Mouse (Mus musculus) embryonic facial prominence, embryonic 10.5 days (tissue): ENCODE data around the gene 4931423N10Rik. TPM values are rescaled to one million over a fixed set of nuclear protein-coding genes. Genes with fewer than 3 reads are reported as not detected.
"Not testable (repeated sequence)": the region's sequence is repeated elsewhere in the genome, so short reads cannot be mapped to it uniquely, and the experiment has no call there.

Experiments
- DNase-seq: peaks from one replicate; pipeline ENCODE4 v3.0.0-alpha.2; 2017; ENCODE audit warnings: low spot score
- H3K27ac ChIP-seq: fragments of 300-500 bp; sonication (generic); replicated peaks from 2 replicates; pipeline ENCODE4 v1.5.1; 2016; ENCODE audit warnings: mild to moderate bottlenecking
- H3K27me3 ChIP-seq: fragments of 300-500 bp; sonication (generic); replicated peaks from 2 replicates; pipeline ENCODE4 v1.6.1; 2016; ENCODE audit warnings: low read depth, mild to moderate bottlenecking; ENCODE audit not compliant: poor library complexity, severe bottlenecking
- H3K36me3 ChIP-seq: fragments of 300-500 bp; sonication (generic); replicated peaks from 2 replicates; pipeline ENCODE4 v1.6.1; 2016; ENCODE audit warnings: mild to moderate bottlenecking, moderate library complexity
- H3K4me1 ChIP-seq: fragments of 300-500 bp; sonication (generic); 2 replicates; pipeline ENCODE4 v1.6.1; 2016
- H3K4me3 ChIP-seq: fragments of 300-500 bp; sonication (generic); 2 replicates; pipeline ENCODE4 v1.5.1; 2016; ENCODE audit warnings: mild to moderate bottlenecking, moderate library complexity
- H3K9me3 ChIP-seq: fragments of 300-500 bp; sonication (generic); 2 replicates; pipeline ENCODE4 v1.6.1; 2016; ENCODE audit warnings: mild to moderate bottlenecking
- WGBS: fragments of 180-500 bp; shearing (Covaris S2); methylation state at CpG from one replicate; pipeline ENCODE4 v1.1.7; 2016; 5-methylcytosine and 5-hydroxymethylcytosine counted together
- polyA plus RNA-seq: library from polyadenylated mRNA; unstranded; fragments of >200 nt; fragmentation: Nextera tagmentation; extraction: Ambion mirVana; gene quantifications from 2 replicates; pipeline ENCODE4 v1.2.1, GENCODE M21; 2016

The 4931423N10Rik gene
- polyA plus RNA-seq = not detected in 2 replicates

- Histone ChIP-seq H3K27ac (no peak within 1 kb of the TSS), H3K27me3 (no peaks in the 10 kb centered on the region), H3K4me1 (peaks cover 3% of the 10 kb centered on the region; the same call in 1 of the 2 replicates), H3K36me3 (0 out of 2 replicates have a peak, but pooled peaks cover under 1% of the 10 kb centered on the region), H3K9me3 (no peaks in the 10 kb centered on the region), H3K4me3 (no peak within 1 kb of the TSS)
- 81% methylated on average over 15 of the region's 15 CpGs for WGBS
- DNase-seq = no peak
These were observed at the start of gene 4931423N10Rik for GRCm38 (mm10) chr2:23207070-23207526. Gene 4931423N10Rik (plus strand): TSS chr2:23207476.

GRCm38 (mm10) chr2:23172305-23172704 lies 35.0 kb upstream of the 4931423N10Rik start:
- 89% methylated on average over 3 of the region's 3 CpGs for WGBS
- no peak for DNase-seq
- H3K27me3 ChIP-seq = no peaks in the 10 kb centered on the region
- H3K9me3 ChIP-seq = no peaks in the 10 kb centered on the region
- no peak overlapping the region for H3K27ac ChIP-seq
- H3K4me3 ChIP-seq = no peak overlapping the region
- no peaks in the 10 kb centered on the region for H3K4me1 ChIP-seq
- peaks cover 92% of the 10 kb centered on the region for H3K36me3 ChIP-seq

GRCm38 (mm10) chr2:23194366-23194765 lies 12.9 kb upstream of the 4931423N10Rik start:
- H3K36me3 ChIP-seq = peaks cover 97% of the 10 kb centered on the region
- no peaks in the 10 kb centered on the region for H3K4me1 ChIP-seq
- DNase-seq = no peak
- WGBS = 89% methylated on average over 1 of the region's 1 CpGs
- no peaks in the 10 kb centered on the region for H3K27me3 ChIP-seq
- H3K4me3 ChIP-seq = no peak overlapping the region
- H3K9me3 ChIP-seq = no peaks in the 10 kb centered on the region
- no peak overlapping the region for H3K27ac ChIP-seq

GRCm38 (mm10) chr2:23201034-23201433 lies 6.2 kb upstream of the 4931423N10Rik start:
- peaks cover 3% of the 10 kb centered on the region; the same call in 1 of the 2 replicates for H3K4me1 ChIP-seq
- WGBS = 96% methylated on average over 1 of the region's 1 CpGs
- peaks cover 48% of the 10 kb centered on the region for H3K36me3 ChIP-seq
- no peak overlapping the region for H3K27ac ChIP-seq
- no peak for DNase-seq
- H3K27me3 ChIP-seq = no peaks in the 10 kb centered on the region
- no peaks in the 10 kb centered on the region for H3K9me3 ChIP-seq
- no peak overlapping the region for H3K4me3 ChIP-seq

- H3K4me3 ChIP-seq = no peak overlapping the region
- peaks cover 3% of the 10 kb centered on the region; the same call in 1 of the 2 replicates for H3K4me1 ChIP-seq
- no peaks in the 10 kb centered on the region for H3K27me3 ChIP-seq
- 57% methylated on average over 15 of the region's 15 CpGs for WGBS
- no peaks in the 10 kb centered on the region for H3K9me3 ChIP-seq
- DNase-seq = no peak
- H3K27ac ChIP-seq = no peak overlapping the region
- peaks cover 30% of the 10 kb centered on the region for H3K36me3 ChIP-seq
These were observed 4.2 kb upstream of the 4931423N10Rik start for GRCm38 (mm10) chr2:23202900-23203670.

GRCm38 (mm10) chr2:23213661-23214060 lies 6.4 kb downstream of the 4931423N10Rik start:
- Histone ChIP-seq H3K4me1 (no peaks in the 10 kb centered on the region), H3K4me3 (no peak overlapping the region), H3K27ac (no peak overlapping the region), H3K36me3 (no peaks in the 10 kb centered on the region), H3K9me3 (no peaks in the 10 kb centered on the region), H3K27me3 (no peaks in the 10 kb centered on the region)
- DNase-seq = no peak
- 87% methylated on average over 5 of the region's 5 CpGs for WGBS

- 53% methylated on average over 6 of the region's 7 CpGs for WGBS
These were observed 17.9 kb downstream of the 4931423N10Rik start for GRCm38 (mm10) chr2:23225199-23225598.

GRCm38 (mm10) chr2:23228463-23228862 lies 21.2 kb downstream of the 4931423N10Rik start:
- peaks cover 16% of the 10 kb centered on the region for H3K27me3 ChIP-seq
- no peak overlapping the region for H3K4me3 ChIP-seq
- no peak for DNase-seq
- H3K27ac ChIP-seq = no peak overlapping the region
- H3K36me3 ChIP-seq = no peaks in the 10 kb centered on the region
- no peaks in the 10 kb centered on the region for H3K9me3 ChIP-seq
- H3K4me1 ChIP-seq = no peaks in the 10 kb centered on the region
- WGBS = 80% methylated on average over 2 of the region's 2 CpGs

More at GRCm38 (mm10) chr2:23225199-23225598, 17.9 kb downstream of the 4931423N10Rik start:
- Histone ChIP-seq H3K4me3 (no peak overlapping the region), H3K27ac (no peak overlapping the region), H3K27me3 (no peaks in the 10 kb centered on the region), H3K9me3 (no peaks in the 10 kb centered on the region), H3K4me1 (no peaks in the 10 kb centered on the region), H3K36me3 (no peaks in the 10 kb centered on the region)
- no peak for DNase-seq

- H3K4me1 ChIP-seq = no peaks in the 10 kb centered on the region
- peak overlapping the region; percentile 64 for H3K4me3 ChIP-seq
- under 1% methylated on average over 49 of the region's 50 CpGs for WGBS
- peaks cover 37% of the 10 kb centered on the region for H3K27me3 ChIP-seq
- H3K36me3 ChIP-seq = no peaks in the 10 kb centered on the region
- H3K9me3 ChIP-seq = no peaks in the 10 kb centered on the region
- peak; percentile 66 for DNase-seq
- H3K27ac ChIP-seq = peak overlapping the region; percentile 59; the same call in 1 of the 2 replicates
These were observed 26.9 kb downstream of the 4931423N10Rik start for GRCm38 (mm10) chr2:23234065-23234773.

GRCm38 (mm10) chr2:23290991-23291390 lies 83.7 kb downstream of the 4931423N10Rik start:
- DNase-seq = peak; percentile 25
- not testable (repeated sequence) for H3K27me3 ChIP-seq

GRCm38 (mm10) chr2:23314869-23315268 lies 107.6 kb downstream of the 4931423N10Rik start:
- H3K36me3 ChIP-seq = no peaks in the 10 kb centered on the region
- DNase-seq = no peak
- H3K27me3 ChIP-seq = no peaks in the 10 kb centered on the region
- H3K4me3 ChIP-seq = no peak overlapping the region
- 25% methylated on average over 1 of the region's 1 CpGs for WGBS
- no peak overlapping the region for H3K27ac ChIP-seq
- no peaks in the 10 kb centered on the region for H3K9me3 ChIP-seq
- H3K4me1 ChIP-seq = no peaks in the 10 kb centered on the region

More at GRCm38 (mm10) chr2:23290991-23291390, 83.7 kb downstream of the 4931423N10Rik start:
- H3K9me3 ChIP-seq, H3K4me3 ChIP-seq, H3K4me1 ChIP-seq, H3K36me3 ChIP-seq, H3K27ac ChIP-seq: not testable (repeated sequence)
- 53% methylated on average over 19 of the region's 19 CpGs for WGBS
